Mouse (Mus musculus) megakaryocyte, embryonic 14.5 days (primary cell): ENCODE measurements around the gene Gm20671.

ENCODE experiments used
- FLI1 ChIP-seq: IDR thresholded peaks from 2 replicates; pipeline ENCODE4 v1.6.1; 2012; ENCODE audit warnings: low read length, inconsistent platforms, mixed read lengths
- GATA1 ChIP-seq: IDR thresholded peaks from 3 replicates; pipeline ENCODE4 v1.6.1; 2012; ENCODE audit warnings: mixed read lengths, low read length, inconsistent platforms, borderline replicate concordance

- TF ChIP-seq GATA1 (no peak), FLI1 (no peak)
Measured at GRCm38 (mm10) chr5:32784726-32785125, 42.2 kb downstream of the Gm20671 start.
